Mouse (Mus musculus) embryonic facial prominence, embryonic 13.5 days (tissue): Measurements from ENCODE around the gene Sfrp2. TPM values are rescaled to one million over a fixed set of nuclear protein-coding genes. Genes with fewer than 3 reads are reported as not detected.

Source experiments
- ATAC-seq: fragments of 200-750 bp; cut with Nextera tagmentation; 2 replicates; pipeline ENCODE4 v1.8.0; 2017; ENCODE audit warnings: low read depth; ENCODE audit not compliant: insufficient number of reproducible peaks, insufficient read depth, low FRiP score, low TSS enrichment
- H3K27ac ChIP-seq: fragments of 300-500 bp; sonication (generic); 2 replicates; pipeline ENCODE4 v1.5.1; 2015; ENCODE audit warnings: moderate library complexity, mild to moderate bottlenecking, inconsistent platforms
- H3K27me3 ChIP-seq: fragments of 300-500 bp; sonication (generic); 2 replicates; pipeline ENCODE4 v1.6.1; 2015; ENCODE audit warnings: mild to moderate bottlenecking, inconsistent platforms
- H3K36me3 ChIP-seq: fragments of 300-500 bp; sonication (generic); 2 replicates; pipeline ENCODE4 v1.6.1; 2015; ENCODE audit warnings: mild to moderate bottlenecking, inconsistent platforms
- H3K4me1 ChIP-seq: fragments of 300-500 bp; sonication (generic); 2 replicates; pipeline ENCODE4 v1.6.1; 2015; ENCODE audit warnings: inconsistent platforms
- H3K4me2 ChIP-seq: fragments of 300-500 bp; sonication (generic); 2 replicates; pipeline ENCODE4 v1.6.1; 2015; ENCODE audit warnings: moderate library complexity, mild to moderate bottlenecking, inconsistent platforms
- H3K4me3 ChIP-seq: fragments of 300-500 bp; sonication (generic); 2 replicates; pipeline ENCODE4 v1.5.1; 2015; ENCODE audit warnings: mild to moderate bottlenecking, inconsistent platforms
- H3K9ac ChIP-seq: fragments of 300-500 bp; sonication (generic); 2 replicates; pipeline ENCODE4 v1.6.1; 2015; ENCODE audit warnings: mild to moderate bottlenecking, inconsistent platforms
- H3K9me3 ChIP-seq: fragments of 300-500 bp; sonication (generic); 2 replicates; pipeline ENCODE4 v1.6.1; 2016; ENCODE audit warnings: inconsistent platforms
- WGBS: fragments of 180-500 bp; shearing (Covaris S2); methylation state at CpG from one replicate; pipeline ENCODE4 v1.1.7; 2015; ENCODE audit warnings: mixed read lengths; 5-methylcytosine and 5-hydroxymethylcytosine counted together
- polyA plus RNA-seq: library from polyadenylated mRNA; unstranded; fragments of >200 nt; fragmentation: Nextera tagmentation; extraction: Ambion mirVana; gene quantifications from 2 replicates; pipeline ENCODE4 v1.2.1, GENCODE M21; 2015

Gene Sfrp2
- polyA plus RNA-seq, 1 experiment from 2014 or later = 326 TPM

DNA sequence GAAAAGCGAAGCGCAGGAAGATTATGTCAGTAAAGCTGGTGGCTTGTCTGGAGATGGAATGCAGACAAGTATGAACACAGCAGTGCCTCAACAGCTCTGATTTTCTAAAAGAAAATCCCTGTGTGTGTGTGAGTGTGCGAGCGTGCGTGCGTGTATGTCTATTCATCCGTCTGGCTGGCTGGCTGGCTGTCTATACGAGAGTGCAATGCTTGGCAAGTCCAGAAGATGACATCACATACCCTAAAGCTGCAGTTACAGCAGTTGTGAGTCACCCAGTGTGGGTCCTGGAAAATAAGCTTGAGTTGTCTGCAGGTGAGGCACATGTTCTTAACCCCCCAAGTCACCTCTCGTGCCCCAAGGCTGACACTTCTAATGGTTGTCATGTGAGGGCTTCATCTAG, 9.3 kb downstream of the Sfrp2 start:
- Histone ChIP-seq H3K36me3 (peaks cover 37% of the 10 kb centered on the region), H3K9me3 (no peaks in the 10 kb centered on the region), H3K27ac (peak overlapping the region; percentile 60; the same call in 1 of the 2 replicates), H3K4me1 (peaks cover 36% of the 10 kb centered on the region), H3K4me3 (no peak overlapping the region), H3K4me2 (0 out of 2 replicates have a peak overlapping the region, but pooled peaks have one; percentile 1), H3K9ac (no peak overlapping the region), H3K27me3 (no peaks in the 10 kb centered on the region)
- peak; percentile 46; the same call in 1 of the 2 replicates for ATAC-seq
- 66% methylated on average over 9 of the region's 9 CpGs for WGBS

DNA sequence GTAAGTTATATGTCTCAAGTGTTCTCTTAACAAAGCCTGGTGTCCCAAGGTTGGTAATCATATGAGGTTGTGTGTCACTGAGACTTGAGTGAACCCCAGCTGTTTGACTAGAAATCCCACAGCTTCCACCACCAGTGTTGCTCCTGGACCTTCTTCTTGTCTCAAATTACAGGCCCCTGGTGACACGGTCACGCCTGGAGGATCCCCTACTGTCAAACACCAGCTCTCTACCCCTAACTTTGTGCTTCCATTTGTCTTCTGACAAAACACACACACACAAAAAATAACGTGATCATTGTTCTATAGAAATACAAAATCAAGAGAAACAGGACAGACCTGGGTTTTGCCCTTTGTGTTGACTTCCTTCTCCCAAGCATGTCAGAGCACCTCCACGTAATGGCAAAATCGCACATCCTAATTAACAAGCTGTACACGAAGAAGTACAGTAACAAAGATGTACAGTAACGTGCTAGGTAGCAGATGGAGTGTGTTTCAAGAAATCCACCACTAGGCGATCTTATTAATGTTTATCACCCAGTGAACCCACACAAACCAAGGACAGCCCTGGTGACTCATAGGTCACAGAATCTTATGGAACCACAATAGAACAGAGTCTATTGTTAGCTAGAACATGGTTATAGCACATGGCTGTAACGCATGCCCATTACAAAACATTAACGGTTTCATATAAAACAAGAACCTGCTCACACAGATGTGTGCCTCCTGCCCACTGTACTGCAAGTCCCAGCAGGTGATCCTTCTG, 15.5 kb downstream of the Sfrp2 start:
- ATAC-seq = no peak
- Histone ChIP-seq H3K9ac (no peak overlapping the region), H3K4me2 (no peak overlapping the region), H3K9me3 (no peaks in the 10 kb centered on the region), H3K36me3 (no peaks in the 10 kb centered on the region), H3K4me3 (no peak overlapping the region), H3K27ac (no peak overlapping the region), H3K27me3 (no peaks in the 10 kb centered on the region), H3K4me1 (peaks cover 31% of the 10 kb centered on the region)
- WGBS = 89% methylated on average over 10 of the region's 10 CpGs

DNA sequence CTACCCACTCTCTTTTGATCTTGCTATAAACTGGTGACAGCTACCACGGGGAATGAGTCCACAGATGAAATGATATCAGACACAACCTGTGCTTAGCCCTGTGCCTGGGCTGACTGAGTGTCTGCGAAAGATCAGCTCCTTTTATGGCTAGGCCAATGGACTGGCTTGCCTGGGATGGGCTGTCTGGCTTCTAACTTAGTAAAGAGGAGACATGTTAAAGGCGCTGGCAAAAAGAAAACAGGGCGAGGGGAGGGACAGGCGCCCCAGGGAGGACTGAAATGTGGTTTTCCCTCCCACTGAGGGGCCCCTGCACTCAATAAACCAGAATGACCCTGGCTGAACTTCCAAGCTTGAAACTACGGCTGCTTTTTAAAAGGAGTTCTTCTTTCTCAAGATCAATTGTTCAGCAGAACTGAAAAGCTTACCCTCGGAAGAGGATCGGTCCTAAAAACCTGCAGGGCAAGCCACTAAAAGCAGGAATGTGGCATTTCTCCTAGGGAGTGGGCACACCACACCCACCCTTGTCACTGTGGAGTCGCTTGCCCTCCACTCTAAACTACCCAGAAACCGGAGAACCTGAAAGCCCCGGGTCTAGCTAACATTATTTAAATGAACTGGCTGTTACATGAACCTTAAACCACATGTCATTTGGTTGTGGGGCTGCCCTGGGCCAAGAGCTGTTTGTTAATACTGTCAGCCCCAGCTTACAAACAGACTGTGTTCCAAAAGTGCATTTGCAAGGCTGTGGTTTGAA, 17.8 kb downstream of the Sfrp2 start:
- no peaks in the 10 kb centered on the region for H3K36me3 ChIP-seq
- H3K27ac ChIP-seq = peak overlapping the region; percentile 85
- H3K4me3 ChIP-seq = 0 out of 2 replicates have a peak overlapping the region, but pooled peaks have one; percentile 2
- H3K4me1 ChIP-seq = peaks cover 43% of the 10 kb centered on the region
- H3K9ac ChIP-seq = 0 out of 2 replicates have a peak overlapping the region, but pooled peaks have one; percentile 32
- WGBS = 6% methylated on average over 11 of the region's 11 CpGs
- ATAC-seq = peak; percentile 73
- peaks cover 3% of the 10 kb centered on the region; the same call in 1 of the 2 replicates for H3K27me3 ChIP-seq
- peak overlapping the region; percentile 47 for H3K4me2 ChIP-seq
- no peaks in the 10 kb centered on the region for H3K9me3 ChIP-seq

DNA sequence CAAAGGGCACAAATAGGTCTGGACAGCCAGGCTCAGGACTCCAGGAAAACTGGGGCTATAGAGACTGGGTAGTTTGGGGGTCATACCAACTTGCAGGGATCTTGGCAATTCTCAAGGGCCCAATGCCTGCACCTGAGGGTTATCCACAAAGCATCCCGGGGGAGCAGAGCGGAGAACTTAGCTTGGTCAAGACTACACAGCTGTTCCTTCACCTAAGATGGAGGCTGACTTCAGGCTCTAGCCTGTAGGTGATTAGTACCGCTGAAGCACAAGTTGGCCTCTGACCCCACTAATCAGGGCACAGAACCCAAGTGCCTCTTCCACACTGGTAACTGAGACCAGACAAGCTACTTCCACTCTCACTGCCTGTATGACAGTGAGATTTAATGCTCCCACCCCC, 18.6 kb downstream of the Sfrp2 start:
- ATAC-seq = no peak
- no peaks in the 10 kb centered on the region for H3K36me3 ChIP-seq
- WGBS = 32% methylated on average over 3 of the region's 3 CpGs
- H3K27me3 ChIP-seq = peaks cover 6% of the 10 kb centered on the region; the same call in 1 of the 2 replicates
- peaks cover 45% of the 10 kb centered on the region for H3K4me1 ChIP-seq
- peak overlapping the region; percentile 85 for H3K27ac ChIP-seq
- H3K9ac ChIP-seq = no peak overlapping the region
- H3K4me3 ChIP-seq = no peak overlapping the region
- no peaks in the 10 kb centered on the region for H3K9me3 ChIP-seq
- peak overlapping the region; percentile 47; the same call in 1 of the 2 replicates for H3K4me2 ChIP-seq

DNA sequence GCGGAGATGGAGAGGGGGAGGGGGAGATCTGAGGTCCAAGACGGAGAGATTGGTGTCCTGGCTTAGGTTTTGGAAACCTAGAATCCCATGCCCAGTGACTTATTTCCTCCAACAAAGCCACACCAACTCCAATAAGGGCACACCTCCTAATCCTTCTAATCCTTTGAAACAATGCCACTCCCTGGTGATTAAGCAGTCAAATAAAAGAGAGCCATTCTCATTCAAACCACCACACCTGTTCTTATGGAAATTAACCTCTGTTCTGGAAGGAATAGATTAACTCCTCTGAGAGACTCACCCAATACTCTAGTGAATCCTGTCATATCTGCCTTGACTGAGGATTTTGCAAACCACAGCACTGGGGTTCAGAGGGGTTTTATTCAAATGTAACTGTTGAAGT, 21.0 kb downstream of the Sfrp2 start:
- Histone ChIP-seq H3K4me2 (no peak overlapping the region), H3K4me3 (no peak overlapping the region), H3K9ac (no peak overlapping the region), H3K4me1 (peaks cover 52% of the 10 kb centered on the region), H3K27ac (no peak overlapping the region), H3K27me3 (peaks cover 6% of the 10 kb centered on the region; the same call in 1 of the 2 replicates), H3K9me3 (no peaks in the 10 kb centered on the region), H3K36me3 (no peaks in the 10 kb centered on the region)
- 86% methylated on average over 2 of the region's 2 CpGs for WGBS
- ATAC-seq = no peak

DNA sequence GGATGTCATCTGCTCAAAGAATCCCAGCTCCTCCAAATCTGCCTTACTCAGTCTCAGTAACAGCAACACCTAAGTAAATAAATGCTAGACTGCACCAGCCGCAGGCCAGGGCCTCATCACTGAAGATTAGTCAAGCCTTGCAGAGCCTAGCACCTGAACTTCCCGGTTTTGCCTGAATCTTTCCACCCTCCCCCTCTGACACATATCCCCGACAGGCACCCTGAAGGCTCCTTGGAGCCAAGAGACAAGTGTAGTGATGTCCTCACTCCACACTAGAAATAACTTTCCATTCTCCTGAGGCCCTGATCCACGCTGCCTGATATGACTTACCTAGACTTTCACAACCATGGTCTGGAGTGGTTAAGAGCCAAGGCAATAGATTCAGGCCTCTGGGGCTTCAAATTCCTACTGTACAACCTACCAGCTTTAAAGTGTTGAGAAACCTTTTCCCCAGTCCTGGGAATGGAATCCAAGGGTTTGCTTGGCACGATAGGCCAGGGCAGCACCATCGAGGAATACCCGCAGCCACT, 21.7 kb downstream of the Sfrp2 start:
- Histone ChIP-seq H3K9me3 (no peaks in the 10 kb centered on the region), H3K4me2 (no peak overlapping the region), H3K9ac (no peak overlapping the region), H3K4me3 (no peak overlapping the region), H3K27me3 (peaks cover 6% of the 10 kb centered on the region; the same call in 1 of the 2 replicates), H3K27ac (no peak overlapping the region), H3K36me3 (no peaks in the 10 kb centered on the region), H3K4me1 (peaks cover 49% of the 10 kb centered on the region)
- 81% methylated on average over 7 of the region's 7 CpGs for WGBS
- no peak for ATAC-seq

DNA sequence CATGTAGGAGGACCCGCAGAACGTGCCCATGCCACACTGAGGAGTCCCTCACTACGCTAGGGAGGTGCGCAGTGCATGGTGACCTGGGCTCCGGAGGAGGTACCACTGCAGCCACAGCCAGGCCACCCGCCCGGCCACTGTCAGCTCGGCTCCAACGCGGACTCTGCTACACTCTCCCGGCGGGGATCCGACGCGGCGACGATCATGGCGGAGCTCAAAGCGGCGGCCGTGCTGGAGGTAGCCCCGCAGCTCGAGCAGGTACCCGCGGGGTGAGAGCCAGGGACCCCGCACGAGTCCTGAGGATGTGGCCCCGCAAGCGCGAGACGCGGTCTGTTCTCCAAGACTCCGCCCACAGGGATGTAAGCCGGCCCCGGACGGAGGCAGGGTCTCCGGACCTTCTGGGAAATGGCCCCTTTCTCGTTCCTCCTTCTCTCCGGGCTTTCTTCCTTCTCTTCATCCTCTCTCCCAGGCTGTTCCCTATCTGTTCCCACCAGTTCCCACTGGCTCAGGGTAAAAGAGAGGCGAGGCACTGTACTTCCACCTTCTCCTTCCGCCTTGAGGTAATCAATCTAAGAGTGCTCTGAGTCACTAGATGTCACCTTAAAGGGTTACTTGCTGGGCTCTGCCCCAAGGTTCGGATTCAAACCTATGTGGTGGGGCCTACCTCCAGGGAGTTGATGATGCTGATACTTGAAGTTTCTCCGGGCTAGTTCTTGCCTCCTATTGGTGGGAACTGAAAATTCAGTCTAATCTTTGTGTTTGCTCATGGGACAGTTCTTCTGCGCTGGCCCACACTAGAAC, 23.7 kb downstream of the Sfrp2 start:
- Histone ChIP-seq H3K27ac (peak overlapping the region; percentile 39; the same call in 1 of the 2 replicates), H3K9me3 (no peaks in the 10 kb centered on the region), H3K36me3 (no peaks in the 10 kb centered on the region), H3K4me3 (peak overlapping the region; percentile 73), H3K4me1 (peaks cover 29% of the 10 kb centered on the region), H3K4me2 (peak overlapping the region; percentile 88), H3K9ac (peak overlapping the region; percentile 86), H3K27me3 (peaks cover 6% of the 10 kb centered on the region; the same call in 1 of the 2 replicates)
- peak; percentile 68 for ATAC-seq
- WGBS = 2% methylated on average over 44 of the region's 44 CpGs

DNA sequence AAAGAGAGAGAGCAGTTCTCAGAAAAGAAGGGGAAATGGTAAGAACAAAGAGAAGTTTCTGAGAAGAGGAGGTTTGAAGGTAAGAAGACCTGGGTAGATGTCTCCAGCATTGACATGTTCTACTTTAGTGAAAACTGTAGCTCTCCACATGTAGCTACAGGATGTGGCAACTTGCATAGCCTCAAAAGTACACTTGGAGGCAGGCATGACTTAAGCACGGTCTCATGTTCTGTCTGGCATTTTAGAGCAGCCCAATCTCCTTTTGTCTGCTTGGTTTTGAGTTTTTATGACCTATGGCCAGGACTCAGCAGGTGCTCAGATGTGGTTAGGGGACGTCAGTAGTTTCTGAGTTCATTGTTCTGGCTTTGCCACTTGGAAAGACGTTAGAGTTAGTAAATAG, 25.3 kb downstream of the Sfrp2 start:
- peaks cover 26% of the 10 kb centered on the region for H3K4me1 ChIP-seq
- no peak overlapping the region for H3K27ac ChIP-seq
- H3K36me3 ChIP-seq = no peaks in the 10 kb centered on the region
- no peak overlapping the region for H3K4me2 ChIP-seq
- no peak overlapping the region for H3K9ac ChIP-seq
- 67% methylated on average over 3 of the region's 3 CpGs for WGBS
- no peak overlapping the region for H3K4me3 ChIP-seq
- no peak for ATAC-seq
- peaks cover 6% of the 10 kb centered on the region; the same call in 1 of the 2 replicates for H3K27me3 ChIP-seq
- H3K9me3 ChIP-seq = no peaks in the 10 kb centered on the region

DNA sequence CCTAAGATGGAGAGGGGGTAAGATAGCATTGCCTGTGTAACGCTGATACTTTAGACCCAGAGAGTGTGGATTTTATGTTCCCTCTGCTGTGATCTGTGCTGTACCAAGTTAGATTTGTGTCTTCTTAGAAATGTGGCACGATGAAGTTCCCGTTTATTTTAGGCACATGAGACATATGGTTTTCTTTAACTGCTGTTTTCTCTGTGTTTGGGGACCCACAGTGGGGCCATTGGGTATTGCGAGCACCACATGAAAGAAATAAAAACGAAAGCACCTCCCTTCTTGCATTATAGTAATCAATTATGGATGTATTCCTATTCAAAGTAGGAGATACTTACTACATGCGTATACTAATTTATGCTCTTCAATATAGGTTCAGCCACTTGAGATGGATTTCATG, 31.0 kb downstream of the Sfrp2 start:
- H3K9ac ChIP-seq = no peak overlapping the region
- H3K4me2 ChIP-seq = peak overlapping the region; percentile 46
- WGBS = 29% methylated on average over 6 of the region's 6 CpGs
- H3K36me3 ChIP-seq = no peaks in the 10 kb centered on the region
- no peaks in the 10 kb centered on the region for H3K27me3 ChIP-seq
- peak overlapping the region; percentile 60; the same call in 1 of the 2 replicates for H3K27ac ChIP-seq
- peaks cover 15% of the 10 kb centered on the region; the same call in 1 of the 2 replicates for H3K4me1 ChIP-seq
- no peaks in the 10 kb centered on the region; the same call in 1 of the 2 replicates for H3K9me3 ChIP-seq
- no peak for ATAC-seq
- no peak overlapping the region for H3K4me3 ChIP-seq

DNA sequence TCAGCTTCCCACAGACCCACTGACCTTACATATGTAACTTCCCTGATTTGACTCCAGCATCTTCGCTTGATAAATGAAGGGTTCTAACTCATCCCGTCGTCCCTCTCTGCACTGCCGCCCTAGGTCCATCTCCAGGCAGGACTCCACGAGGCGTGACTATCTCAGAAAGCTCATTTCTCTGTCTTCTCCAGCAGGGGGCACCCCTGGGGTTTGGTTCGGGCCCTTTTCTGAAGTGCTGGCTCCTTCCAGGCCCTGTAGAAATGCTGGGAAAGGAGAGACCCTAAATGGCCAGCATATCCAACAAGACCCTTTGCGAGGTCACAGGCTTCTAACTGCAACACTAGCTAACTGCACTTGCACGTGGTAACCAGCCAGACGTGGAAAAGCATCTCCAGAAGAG, 31.7 kb downstream of the Sfrp2 start:
- peaks cover 15% of the 10 kb centered on the region; the same call in 1 of the 2 replicates for H3K4me1 ChIP-seq
- no peaks in the 10 kb centered on the region; the same call in 1 of the 2 replicates for H3K9me3 ChIP-seq
- no peaks in the 10 kb centered on the region for H3K27me3 ChIP-seq
- 5% methylated on average over 10 of the region's 10 CpGs for WGBS
- no peak for ATAC-seq
- peak overlapping the region; percentile 46 for H3K4me2 ChIP-seq
- H3K4me3 ChIP-seq = peak overlapping the region; percentile 12; the same call in 1 of the 2 replicates
- H3K27ac ChIP-seq = no peak overlapping the region
- H3K9ac ChIP-seq = no peak overlapping the region
- no peaks in the 10 kb centered on the region for H3K36me3 ChIP-seq

DNA sequence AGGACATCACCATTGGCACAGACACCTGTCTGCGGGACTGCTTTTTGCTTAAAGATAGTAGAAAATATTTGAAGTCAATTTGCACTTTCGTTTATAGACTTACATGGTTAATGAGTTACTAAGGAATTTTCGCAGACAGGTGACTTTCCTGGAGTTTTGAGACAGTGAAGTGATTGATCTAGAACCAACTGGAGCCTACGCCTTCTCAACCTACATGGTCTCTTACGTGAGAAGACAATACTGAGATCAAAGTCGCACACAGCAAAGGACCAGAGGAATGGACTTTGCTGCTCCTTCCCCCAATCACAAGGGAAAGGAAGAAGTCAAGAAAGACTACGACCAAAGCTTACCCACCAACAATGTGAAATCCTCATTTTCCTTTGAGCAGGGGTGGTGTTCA, 33.4 kb downstream of the Sfrp2 start:
- H3K9ac ChIP-seq = no peak overlapping the region
- 88% methylated on average over 7 of the region's 7 CpGs for WGBS
- ATAC-seq = no peak
- H3K4me2 ChIP-seq = no peak overlapping the region
- H3K36me3 ChIP-seq = no peaks in the 10 kb centered on the region
- no peaks in the 10 kb centered on the region for H3K27me3 ChIP-seq
- peaks cover 15% of the 10 kb centered on the region; the same call in 1 of the 2 replicates for H3K4me1 ChIP-seq
- no peak overlapping the region for H3K27ac ChIP-seq
- H3K9me3 ChIP-seq = no peaks in the 10 kb centered on the region; the same call in 1 of the 2 replicates
- H3K4me3 ChIP-seq = no peak overlapping the region
